Mouse (Mus musculus) kidney, embryonic 14.5 days (tissue): ENCODE measurements around the gene Ldlrap1. TPM values are rescaled to one million over a fixed set of nuclear protein-coding genes. Genes with fewer than 3 reads are reported as not detected.
A peak's percentile ranks its signal among the peaks of the same experiment; 100 is the strongest.

ENCODE experiments used
- ATAC-seq: fragments of 200-750 bp; cut with Nextera tagmentation; 2 replicates; pipeline ENCODE4 v1.8.0; 2017; ENCODE audit warnings: moderate number of reproducible peaks, mild to moderate bottlenecking, moderate TSS enrichment, moderate library complexity; ENCODE audit not compliant: low FRiP score, low TSS enrichment
- H3K27ac ChIP-seq: fragments of 300-500 bp; sonication (generic); 2 replicates; pipeline ENCODE4 v1.5.1; 2014; ENCODE audit warnings: low read depth, mild to moderate bottlenecking, low read length, moderate library complexity, mixed read lengths
- H3K27me3 ChIP-seq: fragments of 300-500 bp; sonication (generic); 2 replicates; pipeline ENCODE4 v1.6.1; 2014; ENCODE audit warnings: mild to moderate bottlenecking, low read length; ENCODE audit not compliant: control insufficient read depth, insufficient read depth
- H3K36me3 ChIP-seq: fragments of 300-500 bp; sonication (generic); 2 replicates; pipeline ENCODE4 v1.6.1; 2014; ENCODE audit warnings: low read length, mixed read lengths; ENCODE audit not compliant: control insufficient read depth, insufficient read depth
- H3K4me1 ChIP-seq: fragments of 300-500 bp; sonication (generic); 2 replicates; pipeline ENCODE4 v1.6.1; 2014; ENCODE audit warnings: low read length, mixed read lengths; ENCODE audit not compliant: control insufficient read depth, insufficient read depth
- H3K4me2 ChIP-seq: fragments of 300-500 bp; sonication (generic); replicated peaks from 2 replicates; pipeline ENCODE4 v1.6.1; 2014; ENCODE audit warnings: low read depth, mild to moderate bottlenecking, low read length
- H3K4me3 ChIP-seq: fragments of 300-500 bp; sonication (generic); 2 replicates; pipeline ENCODE4 v1.5.1; 2014; ENCODE audit warnings: mild to moderate bottlenecking, low read length
- H3K9ac ChIP-seq: fragments of 300-500 bp; sonication (generic); 2 replicates; pipeline ENCODE4 v1.6.1; 2014; ENCODE audit warnings: low read depth, mild to moderate bottlenecking, low read length, moderate library complexity
- H3K9me3 ChIP-seq: fragments of 300-500 bp; sonication (generic); 2 replicates; pipeline ENCODE4 v1.6.1; 2016; ENCODE audit warnings: low read length; ENCODE audit not compliant: control insufficient read depth
- WGBS: fragments of 180-500 bp; shearing (Covaris S2); extraction: QIAGEN DNeasy Blood & Tissue Kit; methylation state at CpG from one replicate; pipeline ENCODE4 v1.1.7; 2014; 5-methylcytosine and 5-hydroxymethylcytosine counted together
- polyA plus RNA-seq: library from polyadenylated mRNA; unstranded; fragments of >200 nt; fragmentation: Nextera tagmentation; extraction: Ambion mirVana; gene quantifications from 2 replicates; pipeline ENCODE4 v1.2.1, GENCODE M21; 2014

Ldlrap1 gene
- polyA plus RNA-seq, 1 experiment from 2014 or later: 19.9 TPM

DNA sequence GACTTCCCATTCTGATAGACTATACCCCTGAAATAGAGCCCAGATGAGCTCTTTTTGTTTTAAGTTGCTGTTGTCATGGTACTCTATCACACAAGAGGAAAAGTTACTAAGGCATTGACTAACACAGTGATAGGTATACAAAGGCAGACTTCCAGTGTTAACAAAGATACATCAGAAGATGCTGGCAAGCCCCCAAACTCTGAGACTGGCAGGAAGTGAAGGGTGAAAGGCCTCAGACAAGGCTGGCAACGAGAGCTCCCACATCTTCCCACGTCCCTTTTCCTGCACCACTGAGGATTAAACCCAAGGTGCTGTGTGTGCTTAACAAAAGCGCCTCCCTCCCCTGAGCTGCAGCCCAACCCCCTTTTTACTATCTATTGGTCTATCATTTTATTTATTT, 44.6 kb downstream of the Ldlrap1 start:
- no peak overlapping the region for H3K9ac ChIP-seq
- H3K4me2 ChIP-seq: no peak overlapping the region
- no peak overlapping the region for H3K27ac ChIP-seq
- ATAC-seq: no peak
- no peak overlapping the region for H3K4me3 ChIP-seq
- H3K27me3 ChIP-seq: no peaks in the 10 kb centered on the region
- H3K36me3 ChIP-seq: no peaks in the 10 kb centered on the region
- H3K4me1 ChIP-seq: peaks cover 7% of the 10 kb centered on the region
- H3K9me3 ChIP-seq: no peaks in the 10 kb centered on the region
- WGBS: 75% methylated on average over 3 of the region's 3 CpGs

DNA sequence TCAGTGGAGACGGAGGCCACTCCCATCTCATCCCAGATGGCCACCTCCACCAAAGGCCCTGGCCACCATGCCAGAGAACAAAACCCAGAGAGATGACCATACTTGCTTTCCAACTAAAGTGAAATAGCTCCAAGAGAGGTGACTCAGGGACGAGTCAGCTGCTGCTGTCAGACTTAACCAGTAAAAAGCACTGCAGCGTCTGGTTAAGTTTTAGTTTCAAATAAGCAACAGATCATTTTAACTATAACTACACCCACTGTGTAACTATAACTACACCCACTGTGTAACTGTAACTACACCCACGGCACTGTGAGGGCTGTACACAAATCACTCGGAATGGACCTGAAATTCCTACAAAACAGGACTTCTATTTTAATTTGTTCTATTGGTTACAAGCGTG, 46.7 kb downstream of the Ldlrap1 start:
- Histone ChIP-seq H3K4me1 (peaks cover 7% of the 10 kb centered on the region), H3K36me3 (no peaks in the 10 kb centered on the region), H3K27ac (no peak overlapping the region), H3K4me2 (no peak overlapping the region), H3K9ac (no peak overlapping the region), H3K9me3 (no peaks in the 10 kb centered on the region), H3K4me3 (no peak overlapping the region), H3K27me3 (no peaks in the 10 kb centered on the region; the same call in 1 of the 2 replicates)
- WGBS: 78% methylated on average over 6 of the region's 6 CpGs
- no peak for ATAC-seq

DNA sequence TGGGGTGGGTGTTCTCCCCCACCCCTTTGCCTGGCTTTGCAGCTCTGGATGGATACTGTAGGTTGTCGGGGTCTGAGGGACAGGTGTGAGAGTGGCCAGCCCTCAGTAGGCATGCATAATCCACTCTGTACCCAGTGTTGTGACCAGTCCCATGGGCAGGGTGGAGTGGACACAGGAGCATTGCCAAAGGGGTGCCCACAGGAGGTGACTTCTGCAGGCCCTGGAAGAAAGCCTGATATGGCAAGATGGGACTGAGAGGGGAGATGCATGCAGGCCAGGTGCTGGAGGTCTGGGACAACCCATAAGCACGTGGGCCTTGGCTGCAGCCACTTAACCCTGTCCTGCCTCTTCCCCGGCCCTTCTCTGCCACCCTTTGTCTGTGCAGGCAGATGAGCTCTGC, 47.5 kb downstream of the Ldlrap1 start:
- ATAC-seq: no peak
- Histone ChIP-seq H3K36me3 (no peaks in the 10 kb centered on the region), H3K4me1 (peaks cover 7% of the 10 kb centered on the region), H3K4me2 (no peak overlapping the region), H3K9me3 (no peaks in the 10 kb centered on the region), H3K27me3 (no peaks in the 10 kb centered on the region; the same call in 1 of the 2 replicates), H3K27ac (no peak overlapping the region), H3K4me3 (no peak overlapping the region), H3K9ac (no peak overlapping the region)
- 69% methylated on average over 3 of the region's 3 CpGs for WGBS

DNA sequence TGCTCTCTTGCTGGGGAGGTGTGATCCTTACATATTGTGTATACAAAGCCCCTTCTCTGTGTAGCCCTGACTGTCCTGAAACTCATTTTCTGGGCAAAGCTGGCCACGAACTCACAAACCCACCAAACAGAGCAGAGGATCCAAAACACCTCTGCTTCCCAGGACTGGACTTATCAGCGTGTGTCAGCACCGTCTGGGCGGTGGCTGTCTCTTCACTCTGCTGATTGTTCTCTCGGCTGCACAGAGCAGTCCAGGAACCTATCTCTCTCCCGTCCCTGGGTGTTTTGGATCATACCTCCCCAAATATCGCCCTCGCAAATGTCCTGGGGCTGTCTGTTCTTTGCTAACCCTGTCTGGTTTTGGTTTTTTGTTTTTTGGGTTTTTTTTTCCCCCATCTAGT, 48.3 kb downstream of the Ldlrap1 start:
- Histone ChIP-seq H3K27ac (no peak overlapping the region), H3K4me2 (no peak overlapping the region), H3K27me3 (no peaks in the 10 kb centered on the region; the same call in 1 of the 2 replicates), H3K4me3 (no peak overlapping the region), H3K9ac (no peak overlapping the region), H3K9me3 (no peaks in the 10 kb centered on the region), H3K4me1 (0 out of 2 replicates have a peak, but pooled peaks cover 5% of the 10 kb centered on the region), H3K36me3 (no peaks in the 10 kb centered on the region)
- 83% methylated on average over 8 of the region's 8 CpGs for WGBS
- no peak for ATAC-seq

DNA sequence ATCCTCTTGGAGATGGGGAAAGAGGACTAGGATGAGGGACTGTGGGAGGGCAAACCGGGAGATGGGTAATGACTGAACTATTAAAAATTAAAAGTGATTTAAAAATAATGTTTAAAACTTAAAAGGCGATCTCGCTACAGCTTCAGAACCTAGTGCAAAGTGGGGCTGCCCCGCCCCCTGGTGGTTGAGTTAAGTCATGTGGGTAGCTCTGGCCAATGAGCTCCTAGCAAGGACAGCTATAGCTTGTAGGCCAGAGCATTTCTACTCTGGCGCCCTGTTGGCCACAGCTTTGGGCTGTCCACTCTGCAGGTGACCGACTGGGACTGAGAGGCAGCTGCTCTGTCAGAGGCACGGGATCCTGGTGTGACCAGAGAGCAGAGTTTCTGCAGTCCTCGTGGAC, 53.9 kb downstream of the Ldlrap1 start:
- H3K4me1 ChIP-seq: no peaks in the 10 kb centered on the region; the same call in 1 of the 2 replicates
- 5% methylated on average over 8 of the region's 8 CpGs for WGBS
- no peak overlapping the region for H3K4me2 ChIP-seq

DNA sequence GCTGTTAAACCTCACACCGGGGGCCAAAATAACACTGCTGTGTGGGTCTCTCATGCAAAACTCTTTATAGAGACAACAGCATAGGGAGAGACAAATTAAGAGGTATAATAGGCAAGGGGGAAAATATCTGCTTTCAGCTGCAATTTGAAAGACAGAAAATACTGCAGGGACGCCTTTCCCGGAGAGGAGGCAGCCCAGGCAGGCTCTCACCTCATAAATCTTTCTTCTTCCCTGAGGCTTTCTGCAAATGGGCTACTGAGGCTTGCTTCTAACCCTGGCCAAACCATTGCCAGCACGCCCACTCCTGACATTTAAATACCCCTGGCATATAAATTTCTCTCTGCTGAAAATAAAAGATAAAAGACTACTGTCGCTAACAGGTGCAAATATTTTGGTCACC, 62.5 kb downstream of the Ldlrap1 start:
- H3K4me3 ChIP-seq: no peak overlapping the region

More for the DNA sequence above, 53.9 kb downstream of the Ldlrap1 start:
- Histone ChIP-seq H3K4me3 (no peak overlapping the region), H3K9ac (no peak overlapping the region), H3K27ac (no peak overlapping the region), H3K27me3 (no peaks in the 10 kb centered on the region; the same call in 1 of the 2 replicates), H3K36me3 (no peaks in the 10 kb centered on the region), H3K9me3 (no peaks in the 10 kb centered on the region)
- peak; percentile 88 for ATAC-seq

DNA sequence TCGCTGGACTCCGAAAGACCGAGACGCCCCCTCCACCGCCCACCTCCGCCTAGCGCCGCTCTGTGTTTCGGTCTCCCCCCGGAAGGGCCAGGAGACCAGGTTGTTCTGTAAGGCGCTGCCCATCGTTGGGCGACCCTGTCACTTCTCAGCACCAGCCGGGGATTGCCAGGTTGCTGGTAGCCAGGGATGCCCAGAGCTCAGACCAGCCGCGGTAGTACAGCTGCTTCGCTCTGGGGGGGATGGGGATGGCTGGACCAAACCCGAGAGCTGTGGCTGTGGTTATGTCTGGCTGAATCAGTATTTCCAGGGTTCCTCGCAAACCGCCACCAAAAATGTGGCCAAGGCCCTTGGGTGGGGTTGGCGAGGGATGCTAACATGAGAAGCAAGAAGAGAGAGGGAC, 63.2 kb downstream of the Ldlrap1 start:
- Histone ChIP-seq H3K27ac (no peak overlapping the region), H3K9ac (peak overlapping the region; percentile 50; the same call in 1 of the 2 replicates), H3K36me3 (no peaks in the 10 kb centered on the region), H3K4me3 (peak overlapping the region; percentile 51), H3K27me3 (0 out of 2 replicates have a peak, but pooled peaks cover 2% of the 10 kb centered on the region), H3K4me1 (peaks cover 17% of the 10 kb centered on the region; the same call in 1 of the 2 replicates), H3K9me3 (no peaks in the 10 kb centered on the region), H3K4me2 (peak overlapping the region; percentile 96)
- no peak for ATAC-seq
- under 1% methylated on average over 21 of the region's 21 CpGs for WGBS

More for the DNA sequence above, 62.5 kb downstream of the Ldlrap1 start:
- H3K36me3 ChIP-seq: no peaks in the 10 kb centered on the region
- peaks cover 17% of the 10 kb centered on the region for H3K4me1 ChIP-seq
- no peak overlapping the region; the same call in 1 of the 2 replicates for H3K4me2 ChIP-seq
- H3K27me3 ChIP-seq: 0 out of 2 replicates have a peak, but pooled peaks cover 2% of the 10 kb centered on the region
- WGBS: 27% methylated on average over 5 of the region's 5 CpGs
- no peaks in the 10 kb centered on the region for H3K9me3 ChIP-seq
- no peak overlapping the region for H3K27ac ChIP-seq
- ATAC-seq: no peak
- no peak overlapping the region for H3K9ac ChIP-seq

DNA sequence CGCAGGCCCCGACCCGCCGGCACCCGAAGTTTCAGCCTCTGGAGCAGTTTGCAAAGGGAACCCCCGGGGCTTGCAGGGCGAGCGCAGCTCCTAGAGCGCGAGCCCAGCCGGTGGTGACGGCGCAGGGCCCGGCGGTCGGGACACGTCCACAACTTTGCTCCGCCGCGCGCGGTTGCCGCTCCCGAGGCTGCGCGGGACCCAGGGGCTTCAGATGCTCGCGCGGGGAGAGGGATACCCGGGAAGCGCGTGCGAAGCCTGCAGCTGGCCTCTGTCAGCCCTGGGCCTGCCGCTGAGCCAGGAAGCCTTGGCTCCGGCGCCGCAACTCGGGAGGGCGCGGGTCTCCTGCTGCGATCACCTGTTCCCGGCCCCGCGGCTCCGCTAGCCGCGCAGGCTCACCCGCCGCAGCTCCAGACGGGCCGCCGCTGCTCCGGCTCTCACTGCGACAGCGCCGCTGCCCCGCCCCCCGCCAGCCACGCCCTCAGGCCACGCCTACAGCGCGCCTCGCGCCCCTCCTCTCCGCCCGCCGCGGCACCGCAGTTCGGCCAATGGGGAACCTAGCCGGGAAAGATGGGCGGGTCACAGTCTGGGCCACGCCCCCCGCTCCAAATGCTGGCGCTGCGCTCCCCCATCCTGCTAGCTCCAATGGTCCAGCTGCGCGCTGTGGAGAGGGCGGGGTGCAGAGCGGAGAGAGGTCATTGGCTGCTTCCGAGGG, 63.8 kb downstream of the Ldlrap1 start, which contains the start of gene Man1c1:
TSS of gene Man1c1 (minus strand) at position 456 of the 712 bp plus-strand sequence.
- WGBS: under 1% methylated on average over 52 of the region's 81 CpGs
- no peak within 1 kb of the TSS for H3K27ac ChIP-seq
- peaks cover 17% of the 10 kb centered on the region; the same call in 1 of the 2 replicates for H3K4me1 ChIP-seq
- H3K4me3 ChIP-seq: peak within 1 kb of the TSS; percentile 51
- peak within 1 kb of the TSS; percentile 96 for H3K4me2 ChIP-seq
- peak; percentile 96 for ATAC-seq
- peak within 1 kb of the TSS; percentile 70 for H3K9ac ChIP-seq
- H3K9me3 ChIP-seq: no peaks in the 10 kb centered on the region
- no peaks in the 10 kb centered on the region for H3K36me3 ChIP-seq
- 0 out of 2 replicates have a peak, but pooled peaks cover 2% of the 10 kb centered on the region for H3K27me3 ChIP-seq
